Mouse (Mus musculus) heart, embryonic 10.5 days (tissue): ENCODE results near the gene Epha1. TPM values are rescaled to one million over a fixed set of nuclear protein-coding genes. Genes with fewer than 3 reads are reported as not detected.

ENCODE experiments used
- DNase-seq: peaks from one replicate; pipeline ENCODE4 v3.0.0-alpha.2; 2017; ENCODE audit warnings: low spot score
- H3K27ac ChIP-seq: fragments of 300-500 bp; sonication (generic); 2 replicates; pipeline ENCODE4 v1.5.1; 2016; ENCODE audit warnings: mild to moderate bottlenecking
- H3K27me3 ChIP-seq: fragments of 300-500 bp; sonication (generic); 2 replicates; pipeline ENCODE4 v1.6.1; 2016; ENCODE audit warnings: mild to moderate bottlenecking; ENCODE audit not compliant: poor library complexity, insufficient read depth, severe bottlenecking
- H3K36me3 ChIP-seq: fragments of 300-500 bp; sonication (generic); 2 replicates; pipeline ENCODE4 v1.6.1; 2016; ENCODE audit warnings: mild to moderate bottlenecking, moderate library complexity
- H3K4me1 ChIP-seq: fragments of 300-500 bp; sonication (generic); 2 replicates; pipeline ENCODE4 v1.6.1; 2016; ENCODE audit warnings: mild to moderate bottlenecking
- H3K4me3 ChIP-seq: fragments of 300-500 bp; sonication (generic); 2 replicates; pipeline ENCODE4 v1.5.1; 2016; ENCODE audit warnings: mild to moderate bottlenecking, moderate library complexity
- H3K9me3 ChIP-seq: fragments of 300-500 bp; sonication (generic); 2 replicates; pipeline ENCODE4 v1.6.1; 2016; ENCODE audit warnings: mild to moderate bottlenecking, moderate library complexity
- WGBS: fragments of 180-500 bp; shearing (Covaris S2); methylation state at CpG from one replicate; pipeline ENCODE4 v1.1.7; 2016; 5-methylcytosine and 5-hydroxymethylcytosine counted together
- polyA plus RNA-seq: library from polyadenylated mRNA; unstranded; fragments of >200 nt; fragmentation: Nextera tagmentation; extraction: Ambion mirVana; gene quantifications from 2 replicates; pipeline ENCODE4 v1.2.1, GENCODE M21; 2016

Gene Epha1
- 3.0 and 4.8 TPM in 2 replicates for polyA plus RNA-seq

DNA sequence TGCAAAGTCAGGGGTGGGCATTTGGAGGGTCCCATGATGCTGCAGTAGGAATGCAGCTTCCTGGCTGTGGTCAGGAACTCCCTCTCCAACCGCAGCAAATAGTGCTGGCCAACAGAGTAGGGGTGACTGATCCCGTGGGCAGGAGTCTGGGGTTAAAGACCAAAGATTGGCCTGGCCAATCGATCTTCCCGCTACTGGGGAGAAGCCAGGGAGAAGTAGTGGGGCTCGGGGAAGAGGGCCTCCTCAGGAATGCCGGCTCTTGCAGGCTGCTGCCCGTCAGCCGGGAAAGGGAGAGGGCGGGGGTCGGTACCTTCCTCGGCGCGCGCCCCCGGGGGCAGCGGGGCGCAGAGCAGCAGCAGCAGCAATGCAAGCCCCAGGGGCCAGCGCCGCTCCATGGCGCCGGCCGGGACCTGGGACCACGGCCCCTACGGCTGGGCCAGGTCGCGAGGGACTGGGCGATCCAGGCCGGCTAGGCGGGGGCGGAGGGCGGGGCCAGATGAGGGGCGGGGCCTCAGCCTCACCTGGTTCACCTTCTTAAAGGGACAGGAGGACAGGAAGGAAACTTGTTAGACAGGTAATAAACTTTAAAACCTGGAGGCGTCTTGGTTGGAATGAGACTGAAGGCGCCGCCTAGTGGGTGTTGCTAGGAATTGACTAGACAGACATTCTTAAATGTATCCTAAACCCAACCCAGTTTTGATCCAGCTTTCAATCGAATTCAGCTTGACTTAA is at the start of gene Epha1:
Gene Epha1, minus strand, starts transcription at position 453 of the 732 bp plus-strand sequence.
- no peaks in the 10 kb centered on the region for H3K27me3 ChIP-seq
- H3K9me3 ChIP-seq: no peaks in the 10 kb centered on the region
- H3K4me1 ChIP-seq: peaks cover 63% of the 10 kb centered on the region
- no peaks in the 10 kb centered on the region for H3K36me3 ChIP-seq
- DNase-seq: peak; percentile 76
- H3K4me3 ChIP-seq: peak within 1 kb of the TSS; percentile 70
- peak within 1 kb of the TSS; percentile 83 for H3K27ac ChIP-seq
- WGBS: under 1% methylated on average over 34 of the region's 36 CpGs

DNA sequence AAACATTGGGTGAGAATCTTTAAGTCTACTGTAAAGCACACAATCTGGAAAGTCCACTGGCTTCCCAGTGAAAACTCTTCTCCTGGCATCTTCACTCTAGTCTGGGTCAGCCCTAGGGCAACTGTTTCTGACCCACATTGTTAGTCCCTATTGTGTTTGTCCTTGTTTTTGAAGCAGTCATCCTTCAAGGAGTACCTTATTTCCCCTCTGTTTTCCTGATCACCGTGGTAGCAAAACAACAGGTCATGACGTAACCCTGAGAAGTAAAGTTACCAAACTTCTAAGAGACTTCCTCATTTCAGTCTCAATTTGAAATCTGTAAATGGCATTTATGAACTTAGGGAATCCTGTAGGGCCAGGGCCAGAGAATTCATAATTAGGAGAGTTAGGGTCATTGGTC is 48.4 kb upstream of the Epha1 start:
- Histone ChIP-seq H3K27ac (no peak overlapping the region), H3K4me3 (no peak overlapping the region), H3K9me3 (no peaks in the 10 kb centered on the region), H3K36me3 (no peaks in the 10 kb centered on the region), H3K27me3 (no peaks in the 10 kb centered on the region), H3K4me1 (no peaks in the 10 kb centered on the region)
- 68% methylated on average over 2 of the region's 2 CpGs for WGBS
- no peak for DNase-seq

DNA sequence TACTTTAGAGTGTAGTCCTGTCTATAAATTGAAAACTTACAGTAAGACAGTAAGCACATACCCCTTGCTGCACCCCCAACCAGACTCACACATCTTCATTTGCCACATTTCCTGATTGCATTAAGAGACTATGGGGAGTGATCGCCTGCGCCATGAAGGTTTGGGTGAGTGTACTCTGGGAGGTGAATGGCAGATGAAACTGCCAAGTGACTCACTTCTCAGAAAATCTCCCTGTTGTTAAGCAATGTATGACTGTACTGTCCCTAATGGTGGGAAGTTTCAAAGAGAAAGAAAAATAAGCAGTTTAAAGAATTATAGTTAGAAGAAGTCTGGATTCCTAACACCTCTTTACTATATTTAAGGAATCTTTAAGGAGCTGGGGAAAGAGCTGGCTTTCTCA is 46.4 kb upstream of the Epha1 start:
- DNase-seq: no peak
- Histone ChIP-seq H3K27me3 (no peaks in the 10 kb centered on the region), H3K4me1 (no peaks in the 10 kb centered on the region), H3K27ac (no peak overlapping the region), H3K36me3 (no peaks in the 10 kb centered on the region), H3K9me3 (no peaks in the 10 kb centered on the region), H3K4me3 (no peak overlapping the region)
- 88% methylated on average over 2 of the region's 2 CpGs for WGBS

DNA sequence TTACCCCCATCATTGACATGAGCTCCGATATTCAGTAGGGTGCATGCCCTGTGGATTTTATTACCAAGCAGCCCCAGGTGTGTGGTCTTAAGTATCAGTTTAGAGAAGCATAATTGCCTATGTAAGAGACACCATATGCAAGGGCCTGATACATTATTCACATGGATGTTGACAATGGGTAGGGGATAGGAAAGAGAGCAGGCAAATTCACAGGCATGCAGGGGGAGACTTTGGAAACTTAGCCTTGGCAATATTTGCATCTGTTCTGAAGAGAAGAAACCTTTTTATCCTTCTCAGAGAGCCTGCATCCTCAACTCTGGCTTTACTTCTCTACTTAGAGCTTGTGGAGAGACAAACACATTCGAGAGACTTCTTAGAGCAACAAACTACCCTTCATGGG is 32.1 kb upstream of the Epha1 start, which contains the start of gene Tas2r135:
Gene Tas2r135, plus strand, starts transcription at position 301 of the 400 bp plus-strand sequence.
- Histone ChIP-seq H3K4me3 (no peak within 1 kb of the TSS), H3K4me1 (peaks cover 11% of the 10 kb centered on the region), H3K27ac (no peak within 1 kb of the TSS), H3K27me3 (peaks cover 6% of the 10 kb centered on the region; the same call in 1 of the 2 replicates), H3K9me3 (no peaks in the 10 kb centered on the region), H3K36me3 (no peaks in the 10 kb centered on the region)
- no peak for DNase-seq
- 83% methylated on average over 2 of the region's 2 CpGs for WGBS

DNA sequence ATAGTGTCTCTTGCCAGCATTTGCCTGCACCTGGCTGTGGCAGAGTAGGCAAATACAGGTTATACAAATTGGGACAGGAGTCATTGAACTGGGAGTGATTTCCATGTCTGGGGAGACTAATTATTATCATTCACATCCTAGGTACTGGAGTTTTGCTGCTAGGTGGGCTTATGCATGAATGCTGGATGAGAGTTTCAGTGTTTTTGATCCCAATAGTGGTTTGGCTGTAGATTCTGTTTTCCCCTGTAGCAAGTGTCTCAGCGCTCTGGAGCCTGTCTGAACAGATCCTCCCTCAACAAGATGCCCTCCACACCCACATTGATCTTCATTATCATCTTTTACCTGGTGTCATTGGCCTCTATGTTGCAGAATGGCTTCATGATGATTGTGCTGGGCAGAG is 26.9 kb upstream of the Epha1 start, which contains the start of gene Tas2r143:
Gene Tas2r143, plus strand, starts transcription at position 301 of the 400 bp plus-strand sequence.
- Histone ChIP-seq H3K36me3 (no peaks in the 10 kb centered on the region), H3K4me1 (no peaks in the 10 kb centered on the region), H3K27me3 (peaks cover 6% of the 10 kb centered on the region; the same call in 1 of the 2 replicates), H3K9me3 (no peaks in the 10 kb centered on the region), H3K4me3 (no peak within 1 kb of the TSS), H3K27ac (no peak within 1 kb of the TSS)
- 65% methylated on average over 1 of the region's 1 CpGs for whole genome bisulfite sequencing
- DNase-seq: no peak

DNA sequence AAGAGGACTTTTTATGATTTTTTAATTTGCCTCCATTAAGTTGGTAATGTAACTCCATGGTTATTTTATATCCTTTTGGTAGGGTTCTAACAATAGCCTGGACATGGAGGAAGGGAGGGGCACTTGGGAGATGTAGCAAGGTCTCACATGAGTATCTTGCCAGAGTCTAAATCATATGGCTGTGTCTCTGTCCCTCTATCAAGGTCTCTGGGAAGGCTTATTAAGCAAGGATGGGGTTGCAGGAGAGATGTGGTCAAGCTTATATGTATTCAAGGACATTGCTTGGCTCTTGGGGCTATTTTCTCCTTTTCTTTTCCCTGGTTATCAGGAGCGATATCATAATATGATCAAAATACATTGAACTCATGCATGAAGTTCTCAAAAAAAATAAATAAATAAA is 25.9 kb upstream of the Epha1 start:
- 90% methylated on average over 1 of the region's 1 CpGs for WGBS
- H3K27me3 ChIP-seq: peaks cover 6% of the 10 kb centered on the region; the same call in 1 of the 2 replicates
- no peak for DNase-seq
- H3K9me3 ChIP-seq: no peaks in the 10 kb centered on the region
- H3K27ac ChIP-seq: no peak overlapping the region
- no peaks in the 10 kb centered on the region for H3K4me1 ChIP-seq
- H3K4me3 ChIP-seq: no peak overlapping the region
- H3K36me3 ChIP-seq: no peaks in the 10 kb centered on the region

DNA sequence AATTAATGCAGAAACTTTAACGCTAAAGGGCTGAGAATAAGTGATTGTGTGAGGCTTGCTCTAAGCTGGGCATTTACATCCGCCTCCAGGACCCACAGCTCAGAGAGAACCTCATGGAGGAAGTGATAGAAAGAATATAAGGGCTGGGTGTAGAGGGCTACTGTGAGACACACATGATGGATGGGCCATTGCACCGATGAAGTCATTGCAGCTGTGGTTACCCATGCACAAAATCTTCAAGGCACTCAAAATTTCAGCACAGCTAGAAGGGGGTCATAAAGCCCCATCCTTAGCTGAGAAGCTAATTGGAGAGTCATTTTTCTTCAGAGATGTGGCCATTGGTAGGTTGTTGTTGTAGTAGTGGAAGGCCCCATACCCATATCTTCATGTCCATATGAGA is 25.2 kb upstream of the Epha1 start:
- Histone ChIP-seq H3K36me3 (no peaks in the 10 kb centered on the region), H3K4me1 (no peaks in the 10 kb centered on the region), H3K9me3 (no peaks in the 10 kb centered on the region), H3K4me3 (no peak overlapping the region), H3K27me3 (peaks cover 6% of the 10 kb centered on the region; the same call in 1 of the 2 replicates), H3K27ac (no peak overlapping the region)
- 83% methylated on average over 3 of the region's 3 CpGs for WGBS
- no peak for DNase-seq

DNA sequence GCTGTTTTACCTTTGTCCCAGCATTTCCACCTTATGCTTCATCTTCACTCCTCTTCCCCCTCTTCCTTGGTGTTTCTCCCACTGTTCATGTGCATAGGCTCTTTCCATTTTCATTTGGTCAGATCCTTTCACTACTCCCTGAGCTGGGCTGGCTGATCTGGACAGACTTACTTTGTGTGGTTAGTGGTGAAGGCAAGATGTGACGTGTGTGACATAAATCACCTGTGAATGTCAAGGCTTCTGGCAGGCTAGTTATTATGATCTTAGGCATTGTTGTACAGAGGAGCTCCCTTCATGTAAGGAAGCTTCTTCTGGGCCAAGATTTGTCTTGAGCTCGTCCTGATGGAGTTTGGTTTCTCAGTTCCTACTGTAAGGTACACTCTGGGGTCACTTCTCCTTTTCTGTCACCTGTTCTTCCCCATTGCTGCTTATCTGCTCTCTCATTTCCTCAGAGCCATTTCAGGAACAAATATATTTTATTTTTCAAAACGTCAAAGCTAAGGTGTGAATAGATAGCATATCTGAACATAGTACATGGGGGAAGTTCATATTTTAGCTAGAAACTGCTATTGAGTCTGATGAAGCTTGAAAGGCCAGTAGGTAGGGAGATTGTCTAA is 24.1 kb upstream of the Epha1 start:
- no peak for DNase-seq
- WGBS: 66% methylated on average over 3 of the region's 3 CpGs
- Histone ChIP-seq H3K4me3 (no peak overlapping the region), H3K4me1 (no peaks in the 10 kb centered on the region), H3K27ac (no peak overlapping the region), H3K27me3 (peaks cover 6% of the 10 kb centered on the region; the same call in 1 of the 2 replicates), H3K9me3 (no peaks in the 10 kb centered on the region), H3K36me3 (no peaks in the 10 kb centered on the region)

DNA sequence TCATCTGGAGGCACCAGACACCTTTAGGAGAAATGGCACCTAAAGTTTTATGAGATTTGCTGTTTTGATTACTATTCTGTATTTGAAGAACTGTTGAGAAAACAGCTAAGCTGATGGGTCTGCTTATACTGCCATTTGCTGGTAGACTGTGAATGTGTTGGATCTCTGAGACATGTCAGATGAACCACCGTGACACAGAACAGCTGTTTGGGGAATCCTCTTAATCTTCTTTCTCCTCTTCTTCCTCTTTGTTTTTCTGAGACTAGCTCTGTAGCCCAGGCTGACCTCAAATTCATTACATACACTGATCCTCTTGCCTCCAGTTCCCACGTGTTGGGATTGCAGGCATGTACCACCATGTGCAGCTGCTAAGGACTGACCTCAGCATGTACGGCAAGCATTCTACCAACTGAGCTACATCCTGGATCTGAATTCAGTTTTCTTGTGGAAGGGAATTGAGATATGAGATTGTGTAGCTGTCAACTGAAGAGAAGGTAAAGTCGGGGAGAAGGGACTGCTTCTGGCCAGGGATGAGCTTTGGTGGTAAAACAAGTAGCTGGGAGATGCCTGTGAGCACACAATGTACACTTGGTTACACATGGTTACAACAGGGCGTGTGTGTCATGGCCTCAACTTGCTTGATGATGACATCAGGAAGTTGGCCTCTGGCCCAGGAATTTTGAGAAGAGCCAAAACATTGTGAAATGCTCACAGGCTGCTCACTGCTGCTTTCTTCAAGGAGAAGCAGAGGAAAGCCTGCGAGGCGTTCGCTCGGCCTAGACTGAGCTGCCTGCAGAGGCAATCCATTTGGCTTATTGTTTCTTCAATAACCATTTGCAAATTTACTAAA is 23.1 kb upstream of the Epha1 start:
- H3K27me3 ChIP-seq: peaks cover 6% of the 10 kb centered on the region; the same call in 1 of the 2 replicates
- peaks cover 5% of the 10 kb centered on the region; the same call in 1 of the 2 replicates for H3K4me1 ChIP-seq
- no peak overlapping the region for H3K27ac ChIP-seq
- H3K4me3 ChIP-seq: no peak overlapping the region
- H3K36me3 ChIP-seq: no peaks in the 10 kb centered on the region
- peak; percentile 85 for DNase-seq
- H3K9me3 ChIP-seq: no peaks in the 10 kb centered on the region
- WGBS: 61% methylated on average over 9 of the region's 9 CpGs

DNA sequence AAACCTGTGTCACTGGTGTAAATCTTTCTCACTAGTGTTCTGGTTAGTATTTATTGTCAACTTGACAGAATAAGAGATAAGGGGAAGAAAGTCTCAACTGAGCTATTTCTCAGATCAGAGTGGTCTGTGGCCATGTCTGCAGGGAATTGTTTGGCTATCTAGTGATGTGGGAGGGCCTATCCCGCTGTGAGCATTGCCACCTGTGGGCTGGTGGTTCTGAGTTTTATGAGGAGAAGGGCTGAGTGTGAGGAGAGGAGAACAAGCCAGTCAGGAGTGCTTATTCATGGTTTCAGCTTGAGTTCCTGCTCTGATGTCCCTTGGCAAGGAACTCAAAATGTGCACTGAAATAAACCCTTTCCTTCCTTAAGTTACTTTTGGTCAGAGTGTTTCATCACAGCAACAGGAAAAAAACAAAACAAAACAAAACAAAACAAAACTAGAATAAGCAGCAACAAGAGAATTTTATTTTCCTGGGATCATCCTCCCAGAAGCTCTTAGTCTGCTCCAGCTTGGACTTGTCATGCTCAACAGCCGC is 18.8 kb upstream of the Epha1 start:
- Histone ChIP-seq H3K9me3 (no peaks in the 10 kb centered on the region), H3K4me3 (no peak overlapping the region), H3K4me1 (peaks cover 5% of the 10 kb centered on the region; the same call in 1 of the 2 replicates), H3K36me3 (no peaks in the 10 kb centered on the region), H3K27ac (no peak overlapping the region), H3K27me3 (no peaks in the 10 kb centered on the region)
- WGBS: 21% methylated on average over 2 of the region's 2 CpGs
- DNase-seq: no peak

DNA sequence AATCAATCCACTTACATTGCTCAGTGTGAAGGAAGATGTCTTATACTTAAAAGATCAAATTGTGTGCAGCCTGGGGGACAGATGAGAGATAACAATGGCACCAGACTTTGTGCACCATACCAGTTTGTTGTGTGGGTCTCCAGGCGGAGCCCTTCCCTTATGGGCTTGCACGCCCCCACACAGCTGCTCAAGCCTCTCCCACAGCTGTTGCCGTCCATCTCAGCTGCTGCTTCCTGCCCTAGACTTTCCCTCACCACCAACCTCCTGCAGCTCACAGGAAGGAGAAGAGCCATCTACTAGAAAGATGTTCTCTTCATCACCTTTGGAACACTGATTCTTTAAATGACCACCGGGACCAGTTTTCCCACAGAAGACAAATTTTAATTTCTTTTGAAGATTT is 12.6 kb upstream of the Epha1 start:
- H3K27me3 ChIP-seq: no peaks in the 10 kb centered on the region
- no peak overlapping the region for H3K27ac ChIP-seq
- no peak overlapping the region for H3K4me3 ChIP-seq
- WGBS: 71% methylated on average over 4 of the region's 4 CpGs
- H3K36me3 ChIP-seq: no peaks in the 10 kb centered on the region
- DNase-seq: no peak
- H3K4me1 ChIP-seq: peaks cover 13% of the 10 kb centered on the region; the same call in 1 of the 2 replicates
- no peaks in the 10 kb centered on the region for H3K9me3 ChIP-seq

DNA sequence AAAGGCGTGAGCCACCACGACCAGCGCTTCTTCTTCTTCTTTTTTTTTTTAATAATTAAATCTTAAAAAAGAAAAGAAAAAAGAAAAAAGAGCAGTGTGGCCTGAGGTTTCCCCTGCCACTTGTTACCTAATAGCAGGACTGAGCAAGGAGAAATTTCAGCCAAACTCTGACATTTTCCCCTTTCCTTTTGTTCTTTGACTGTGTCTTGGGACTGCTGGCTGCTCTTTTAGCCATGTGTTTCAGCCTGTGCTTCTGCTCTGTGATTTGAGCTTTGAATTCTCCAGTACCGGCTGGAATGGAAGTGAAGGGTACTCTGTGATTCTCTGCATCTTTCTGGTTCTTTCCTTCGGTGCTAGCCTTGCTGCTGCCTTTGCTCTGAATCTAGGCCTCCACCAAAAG is 10.3 kb upstream of the Epha1 start:
- no peak overlapping the region for H3K4me3 ChIP-seq
- no peak overlapping the region for H3K27ac ChIP-seq
- H3K4me1 ChIP-seq: peaks cover 14% of the 10 kb centered on the region; the same call in 1 of the 2 replicates
- WGBS: 87% methylated on average over 5 of the region's 5 CpGs
- no peaks in the 10 kb centered on the region for H3K36me3 ChIP-seq
- DNase-seq: no peak
- no peaks in the 10 kb centered on the region for H3K9me3 ChIP-seq
- H3K27me3 ChIP-seq: no peaks in the 10 kb centered on the region
